Mouse (Mus musculus) adrenal gland, postnatal 10 days (tissue): ENCODE results near the gene Pgm2. TPM values are rescaled to one million over a fixed set of nuclear protein-coding genes. Genes with fewer than 3 reads are reported as not detected.
A peak's percentile ranks its signal among the peaks of the same experiment; 100 is the strongest.

Source experiments
- DNase-seq: peaks from one replicate; pipeline ENCODE4 v3.0.0; 2021; ENCODE audit warnings: mixed read lengths
- long read RNA-seq, 2 experiments: library from polyadenylated mRNA; stranded (forward); transcript quantifications; one replicate each; pipeline ENCODE4 v2.0.0; 2021
- total RNA-seq, 2 experiments: library from RNA; stranded (reverse); gene quantifications; 2 replicates each; pipeline ENCODE4 v1.2.3; 2021

Gene Pgm2
- total RNA-seq = 10 to 100 TPM; 19.9 to 20.7 TPM
- long read RNA-seq, experiment 1, transcript Pgm2-201 (14 exons, 2,369 nt) = major isoform, 32 of 37 reads
- long read RNA-seq, experiment 1, partial matches to known transcripts = 5 of 37 reads
- long read RNA-seq, experiment 1, other reads (novel, unspliced or antisense) = 0 of 37 reads
- long read RNA-seq, experiment 2, transcript Pgm2-201 (14 exons, 2,369 nt) = major isoform, 29 of 29 reads
- long read RNA-seq, experiment 2, partial matches to known transcripts = 0 of 29 reads
- long read RNA-seq, experiment 2, other reads (novel, unspliced or antisense) = 0 of 29 reads

DNA sequence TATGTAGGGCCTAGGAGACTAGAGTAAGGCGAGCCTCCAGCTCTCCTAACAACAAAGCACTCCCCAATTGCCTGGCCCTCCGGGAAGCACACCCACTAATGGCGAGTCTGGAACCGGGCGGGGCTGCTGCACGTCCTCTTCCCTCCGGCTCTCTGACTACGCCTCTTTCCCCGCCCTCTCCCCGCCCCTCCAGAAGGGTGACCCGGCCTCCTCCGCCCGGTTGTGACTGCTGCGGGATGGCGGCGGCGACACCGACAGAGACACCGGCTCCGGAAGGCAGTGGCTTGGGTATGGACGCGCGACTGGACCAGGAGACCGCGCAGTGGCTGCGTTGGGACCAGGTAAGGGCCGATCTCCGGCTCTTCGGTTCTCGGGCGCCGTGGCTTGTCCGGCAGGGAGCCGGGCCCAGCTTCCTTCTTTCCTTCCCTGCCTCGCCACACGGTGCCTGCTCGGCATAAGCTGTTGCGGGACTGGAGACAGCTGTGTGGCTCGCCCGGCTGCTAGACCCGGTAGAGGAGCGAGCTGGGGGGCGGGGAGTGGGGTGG is at the start of gene Pgm2:
Gene Pgm2, plus strand, starts transcription at position 203 of the 545 bp plus-strand sequence.
- peak; percentile 95 for DNase-seq

GRCm38 (mm10) chr5:64043694-64044453 is 48.9 kb upstream of the Pgm2 start:
- DNase-seq = no peak

DNA sequence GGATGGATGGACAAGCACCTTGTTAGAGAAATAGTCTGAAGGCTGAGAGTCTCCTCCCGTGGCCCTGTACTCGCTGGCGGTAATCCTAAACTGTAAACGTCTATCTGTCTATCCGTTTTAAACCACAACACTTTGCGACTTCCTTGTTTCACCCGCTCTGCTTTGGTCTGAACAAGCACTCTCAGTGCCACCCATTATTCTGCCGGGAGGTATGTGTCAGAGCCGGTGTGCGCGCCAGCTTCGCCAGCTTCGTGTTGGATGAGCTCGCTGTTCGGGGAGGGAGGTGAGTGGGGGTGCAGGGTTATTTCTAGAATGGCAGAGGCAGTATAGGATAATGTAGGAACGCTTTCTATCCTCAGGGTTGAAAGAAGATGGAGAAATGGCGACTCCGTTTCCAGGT is 48.0 kb upstream of the Pgm2 start:
- DNase-seq = no peak

GRCm38 (mm10) chr5:64045502-64045901 is 47.2 kb upstream of the Pgm2 start:
- DNase-seq = peak; percentile 83

- no peak for DNase-seq
These were observed 45.8 kb upstream of the Pgm2 start for GRCm38 (mm10) chr5:64046995-64047394.

- no peak for DNase-seq
These were observed 44.8 kb upstream of the Pgm2 start for GRCm38 (mm10) chr5:64047921-64048320.

DNA sequence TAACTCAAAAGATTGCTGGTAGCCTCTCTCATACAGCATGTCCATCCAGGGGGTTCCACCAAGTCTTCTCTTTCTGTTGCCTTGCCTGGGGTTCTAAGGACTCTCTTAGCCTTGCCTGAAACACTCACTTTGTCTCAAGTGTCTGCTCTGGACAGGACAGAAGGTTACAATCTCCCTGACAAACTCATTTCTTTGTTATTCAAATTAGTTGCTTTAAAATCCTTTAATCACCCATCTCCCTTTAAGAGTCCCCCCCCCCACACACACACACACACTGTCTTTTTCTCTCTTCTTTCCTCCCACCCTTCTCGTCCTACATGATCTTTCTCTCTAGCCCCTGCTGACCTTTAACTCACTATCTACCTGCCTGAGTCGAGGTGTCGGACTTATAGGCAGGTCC is 44.1 kb upstream of the Pgm2 start:
- DNase-seq = no peak

DNA sequence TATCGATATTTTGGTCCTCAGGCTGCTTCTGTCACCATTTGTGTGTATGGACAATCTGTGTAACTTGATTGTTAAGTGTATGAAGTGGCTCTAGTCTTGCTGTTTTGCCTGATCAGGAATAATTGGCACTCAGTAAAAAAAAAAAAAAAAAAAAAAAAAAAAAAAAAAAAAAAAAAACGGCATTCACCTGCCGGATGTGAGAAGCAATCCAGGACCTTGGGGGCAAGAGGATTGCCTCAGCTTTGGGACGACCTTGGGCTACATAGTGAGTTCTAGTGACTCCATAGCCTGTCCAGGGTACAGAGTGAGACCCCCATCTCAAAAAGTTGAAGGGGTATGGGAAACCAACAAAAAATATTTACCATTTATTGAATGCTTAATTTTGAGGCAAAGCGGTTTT is 43.5 kb upstream of the Pgm2 start:
- no peak for DNase-seq

GRCm38 (mm10) chr5:64053010-64053409 is 39.7 kb upstream of the Pgm2 start:
- no peak for DNase-seq

GRCm38 (mm10) chr5:64056210-64056609 is 36.5 kb upstream of the Pgm2 start:
- no peak for DNase-seq

GRCm38 (mm10) chr5:64060881-64061280 is 31.9 kb upstream of the Pgm2 start:
- DNase-seq = no peak

- DNase-seq = no peak
These were observed 31.1 kb upstream of the Pgm2 start for GRCm38 (mm10) chr5:64061643-64062042.

- no peak for DNase-seq
These were observed 29.7 kb upstream of the Pgm2 start for GRCm38 (mm10) chr5:64062882-64063621.

DNA sequence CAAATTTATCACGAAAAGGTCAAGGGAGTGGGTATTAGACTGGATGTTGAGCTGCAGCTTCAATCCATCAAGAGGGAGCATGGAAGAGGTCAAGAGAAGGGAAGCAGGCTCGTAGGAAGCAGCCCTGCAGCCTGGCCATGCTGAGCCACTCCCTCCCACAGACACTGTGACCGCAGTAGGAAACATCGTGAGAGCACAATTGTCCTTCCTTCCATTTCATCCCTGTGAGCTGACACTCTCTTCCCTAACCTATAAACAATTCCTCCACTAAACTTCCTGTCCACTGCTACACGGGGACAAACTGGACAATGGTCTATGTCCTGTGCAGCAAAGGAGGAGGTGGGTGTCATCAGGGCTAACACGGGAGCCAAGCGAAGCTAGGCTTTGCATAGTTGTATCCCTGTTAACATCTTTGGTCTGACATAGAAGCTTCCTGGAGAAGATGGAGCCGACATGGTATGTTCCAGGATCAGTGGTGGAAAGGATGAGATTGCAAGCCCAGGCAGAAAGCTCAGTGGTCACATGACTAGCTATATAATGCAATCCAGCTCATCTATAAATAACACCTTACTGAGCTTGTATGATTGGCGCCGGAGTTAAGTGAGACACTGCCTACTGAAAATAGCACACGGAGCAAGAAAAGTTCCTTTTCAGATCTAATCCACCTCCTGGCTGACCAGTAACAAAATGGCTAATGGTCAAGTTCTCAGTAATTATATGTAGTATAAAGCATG is 29.0 kb upstream of the Pgm2 start:
- DNase-seq = peak; percentile 16

DNA sequence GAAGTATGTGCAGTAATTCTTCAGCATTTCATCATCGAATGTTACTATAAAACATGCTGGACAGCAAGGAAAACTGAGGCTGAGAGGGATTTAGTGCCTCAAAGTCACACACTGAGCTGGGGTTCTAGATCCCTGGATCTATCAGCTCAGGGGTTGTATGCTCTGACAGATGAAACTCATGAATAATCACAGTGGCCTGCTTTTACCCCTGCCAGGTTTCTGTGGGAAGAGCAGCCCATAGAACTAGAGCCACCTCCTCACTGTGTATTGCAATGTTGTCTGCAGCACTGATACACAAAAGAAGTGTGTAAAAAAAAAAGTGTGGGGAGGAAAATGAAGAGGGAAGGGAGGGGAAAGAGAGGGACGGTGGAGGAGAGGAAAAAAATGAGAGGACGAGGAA is 28.3 kb upstream of the Pgm2 start:
- DNase-seq = no peak

- no peak for DNase-seq
These were observed 27.2 kb upstream of the Pgm2 start for GRCm38 (mm10) chr5:64065497-64066046.

DNA sequence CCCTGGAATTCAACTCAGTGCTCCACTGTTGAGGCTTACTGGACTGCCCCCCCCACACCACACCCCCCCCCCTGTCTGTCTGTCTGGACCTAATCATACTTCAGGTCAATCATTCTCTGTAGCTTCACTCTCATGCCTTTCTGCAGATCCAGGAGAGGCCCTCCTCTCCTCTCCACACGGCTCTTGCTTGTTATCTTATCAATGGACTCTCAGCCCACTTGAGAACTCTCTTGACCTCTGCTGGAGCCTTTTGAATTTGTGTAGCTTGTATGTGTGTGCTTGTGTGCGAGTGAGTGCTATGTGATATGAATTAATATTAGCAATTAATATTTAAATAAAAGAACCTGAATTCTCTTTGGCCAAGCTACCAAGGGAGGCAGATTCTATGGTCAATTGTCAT is 26.6 kb upstream of the Pgm2 start:
- no peak for DNase-seq

GRCm38 (mm10) chr5:64067576-64067975 is 25.2 kb upstream of the Pgm2 start:
- DNase-seq = no peak

- peak; percentile 75 for DNase-seq
These were observed 22.6 kb upstream of the Pgm2 start for GRCm38 (mm10) chr5:64070081-64070673.

GRCm38 (mm10) chr5:64070742-64071476 is 21.8 kb upstream of the Pgm2 start:
- no peak for DNase-seq

- no peak for DNase-seq
These were observed 18.3 kb upstream of the Pgm2 start for GRCm38 (mm10) chr5:64074455-64074854.
